Mouse (Mus musculus) MEL (cell line): ENCODE measurements around the gene Dnajc10. TPM values are rescaled to one million over a fixed set of nuclear protein-coding genes. Genes with fewer than 3 reads are reported as not detected.

ENCODE experiments used
- DNase-seq: peaks from one replicate; pipeline ENCODE4 v3.0.0; 2011; ENCODE audit warnings: low read depth, low spot score
- H3K27ac ChIP-seq: 2 replicates; pipeline ENCODE4 v1.5.1; 2012; ENCODE audit warnings: low read depth, mild to moderate bottlenecking, control low read depth, low read length, moderate library complexity; ENCODE audit not compliant: control insufficient read depth
- H3K27me3 ChIP-seq, 2 experiments: fragments of 150-350 bp in 1 of 2; sonication (generic) in 1 of 2; 2 replicates each; pipeline ENCODE4 v1.6.1; 2012; ENCODE audit warnings: low read length in 2 of 2, mild to moderate bottlenecking in 2 of 2, improper control_type of control experiment in 1 of 2, moderate library complexity in 1 of 2; ENCODE audit not compliant: insufficient read depth in 2 of 2, control insufficient read depth in 1 of 2
- H3K36me3 ChIP-seq, 2 experiments: 2 replicates each; pipeline ENCODE4 v1.6.1; 2012 to 2014; ENCODE audit warnings: low read length in 2 of 2, improper control_type of control experiment in 1 of 2, inconsistent platforms in 1 of 2, mild to moderate bottlenecking in 1 of 2; ENCODE audit not compliant: insufficient read depth in 2 of 2, control insufficient read depth in 1 of 2
- H3K4me1 ChIP-seq, 2 experiments: fragments of 150-350 bp in 1 of 2; sonication (generic) in 1 of 2; 2 replicates each; pipeline ENCODE4 v1.6.1; 2012; ENCODE audit warnings: low read length in 2 of 2, improper control_type of control experiment in 1 of 2, mild to moderate bottlenecking in 1 of 2; ENCODE audit not compliant: insufficient read depth in 2 of 2, control insufficient read depth in 1 of 2
- H3K4me3 ChIP-seq, 2 experiments: fragments of 150-350 bp in 1 of 2; sonication (generic) in 1 of 2; 2 replicates each; pipeline ENCODE4 v1.5.1; 2012; ENCODE audit warnings: low read depth in 2 of 2, low read length in 2 of 2, mild to moderate bottlenecking in 2 of 2, moderate library complexity in 2 of 2, control low read depth in 1 of 2, improper control_type of control experiment in 1 of 2; ENCODE audit not compliant: control insufficient read depth in 1 of 2, insufficient read depth in 1 of 2
- H3K79me2 ChIP-seq: 2 replicates; pipeline ENCODE4 v1.6.1; 2012; ENCODE audit warnings: mild to moderate bottlenecking, low read length, moderate library complexity; ENCODE audit not compliant: control insufficient read depth, poor library complexity, insufficient read depth
- H3K9ac ChIP-seq: 2 replicates; pipeline ENCODE4 v1.6.1; 2012; ENCODE audit warnings: low read depth, mild to moderate bottlenecking, control low read depth, low read length, moderate library complexity; ENCODE audit not compliant: control insufficient read depth, poor library complexity, severe bottlenecking
- H3K9me3 ChIP-seq: fragments of 150-350 bp; sonication (generic); replicated peaks from 2 replicates; pipeline ENCODE4 v1.6.1; 2012; ENCODE audit warnings: mild to moderate bottlenecking, low read length, improper control_type of control experiment, moderate library complexity; ENCODE audit not compliant: insufficient read depth
- CHD2 ChIP-seq: IDR thresholded peaks from 2 replicates; pipeline ENCODE4 v1.6.1; 2011; ENCODE audit warnings: low read length, improper control_type of control experiment
- E2F4 ChIP-seq: IDR thresholded peaks from 2 replicates; pipeline ENCODE4 v1.6.1; 2011; ENCODE audit warnings: low read depth, low read length, improper control_type of control experiment, borderline replicate concordance
- EP300 ChIP-seq, 2 experiments: IDR thresholded peaks; 2 replicates each; pipeline ENCODE4 v1.6.1; 2011; ENCODE audit warnings: improper control_type of control experiment in 2 of 2, low read length in 2 of 2, low read depth in 1 of 2, mild to moderate bottlenecking in 1 of 2
- ETS1 ChIP-seq: IDR thresholded peaks from 2 replicates; pipeline ENCODE4 v1.6.1; 2012; ENCODE audit warnings: low read depth, mild to moderate bottlenecking, inconsistent platforms, low read length, improper control_type of control experiment, moderate library complexity
- GATA1 ChIP-seq: IDR thresholded peaks from 2 replicates; pipeline ENCODE4 v1.6.1; 2011; ENCODE audit warnings: low read depth, low read length, improper control_type of control experiment
- HCFC1 ChIP-seq: IDR thresholded peaks from 2 replicates; pipeline ENCODE4 v1.6.1; 2012; ENCODE audit warnings: low read depth, mild to moderate bottlenecking, inconsistent platforms, low read length, improper control_type of control experiment, moderate library complexity
- JUND ChIP-seq: IDR thresholded peaks from 2 replicates; pipeline ENCODE4 v1.6.1; 2011; ENCODE audit warnings: low read depth, mild to moderate bottlenecking, improper control_type of control experiment, low read length
- KAT2A ChIP-seq: conservative IDR thresholded peaks from 2 replicates; pipeline ENCODE4 v1.6.1; 2012; ENCODE audit warnings: low read depth, low read length, improper control_type of control experiment, inconsistent platforms
- MAFK ChIP-seq: IDR thresholded peaks from 2 replicates; pipeline ENCODE4 v1.6.1; 2011; ENCODE audit warnings: low read depth, mild to moderate bottlenecking, low read length, improper control_type of control experiment, borderline replicate concordance
- MYC ChIP-seq: IDR thresholded peaks from 2 replicates; pipeline ENCODE4 v1.6.1; 2011; ENCODE audit warnings: low read depth, mild to moderate bottlenecking, low read length, improper control_type of control experiment, moderate library complexity
- NELFE ChIP-seq: IDR thresholded peaks from 2 replicates; pipeline ENCODE4 v1.6.1; 2011; ENCODE audit warnings: low read depth, low read length, improper control_type of control experiment
- POLR2A ChIP-seq, 2 experiments: IDR thresholded peaks; 2 replicates each; pipeline ENCODE4 v1.6.1; 2011 to 2012; ENCODE audit warnings: low read length in 2 of 2, mild to moderate bottlenecking in 2 of 2, control low read depth in 1 of 2, improper control_type of control experiment in 1 of 2, low read depth in 1 of 2, moderate library complexity in 1 of 2; ENCODE audit not compliant: control insufficient read depth in 1 of 2, insufficient read depth in 1 of 2, poor library complexity in 1 of 2
- POLR2AphosphoS5 ChIP-seq: IDR thresholded peaks from 2 replicates; pipeline ENCODE4 v1.6.1; 2012; ENCODE audit warnings: low read depth, borderline replicate concordance, mild to moderate bottlenecking, inconsistent platforms, low read length, moderate library complexity, mixed read lengths
- RAD21 ChIP-seq: IDR thresholded peaks from 2 replicates; pipeline ENCODE4 v1.6.1; 2011; ENCODE audit warnings: mild to moderate bottlenecking, low read depth, low read length, improper control_type of control experiment
- RCOR1 ChIP-seq: IDR thresholded peaks from 2 replicates; pipeline ENCODE4 v1.6.1; 2012; ENCODE audit warnings: low read depth, mild to moderate bottlenecking, inconsistent platforms, low read length, improper control_type of control experiment
- TAL1 ChIP-seq: IDR thresholded peaks from 2 replicates; pipeline ENCODE4 v1.6.1; 2012; ENCODE audit warnings: mild to moderate bottlenecking, inconsistent platforms, low read length, moderate library complexity, mixed read lengths
- TCF12 ChIP-seq: IDR thresholded peaks from 2 replicates; pipeline ENCODE4 v1.6.1; 2014; ENCODE audit warnings: low read depth, mild to moderate bottlenecking, inconsistent platforms, low read length, improper control_type of control experiment, moderate library complexity
- USF2 ChIP-seq, 2 experiments: IDR thresholded peaks; 2 replicates each; pipeline ENCODE4 v1.6.1; 2011 to 2012; ENCODE audit warnings: improper control_type of control experiment in 2 of 2, low read length in 2 of 2, borderline replicate concordance in 1 of 2, inconsistent platforms in 1 of 2, low read depth in 1 of 2, mild to moderate bottlenecking in 1 of 2; ENCODE audit not compliant: insufficient read depth in 1 of 2
- ZC3H11A ChIP-seq: IDR thresholded peaks from 2 replicates; pipeline ENCODE4 v1.6.1; 2012; ENCODE audit warnings: low read depth, mild to moderate bottlenecking, inconsistent platforms, low read length, improper control_type of control experiment
- ZKSCAN1 ChIP-seq: IDR thresholded peaks from 2 replicates; pipeline ENCODE4 v1.6.1; 2012; ENCODE audit warnings: low read depth, mild to moderate bottlenecking, inconsistent platforms, low read length, improper control_type of control experiment, moderate library complexity
- ZMIZ1 ChIP-seq: IDR thresholded peaks from 2 replicates; pipeline ENCODE4 v1.6.1; 2012; ENCODE audit warnings: low read depth, mild to moderate bottlenecking, inconsistent platforms, low read length, improper control_type of control experiment, moderate library complexity
- polyA plus RNA-seq, 2 experiments: library from polyadenylated mRNA; stranded (reverse) in 1 of 2; unstranded in 1 of 2; fragments of >175 nt in 1 of 2; fragments of >200 nt in 1 of 2; gene quantifications; 2 replicates each; pipeline versions ENCODE4 v1.2.1 to v1.2.4; 2012; ENCODE audit warnings: low replicate concordance in 2 of 2, low read depth in 1 of 2; ENCODE audit not compliant: insufficient read length in 2 of 2, insufficient read depth in 1 of 2, missing spikeins in 1 of 2
- total RNA-seq: library from RNA; depleted of rRNA; stranded (reverse); fragments of 300-350 nt; gene quantifications from 2 replicates; pipeline ENCODE4 v1.2.3, GENCODE M21; 2012

The Dnajc10 gene
- total and polyA plus RNA-seq, 3 experiments, result 35.9 to 53.9 (median 51.8) TPM

- H3K79me2 ChIP-seq, result no peaks in the 10 kb centered on the region
- H3K9ac ChIP-seq, result no peak overlapping the region
- TF ChIP-seq MYC, result no peak
- no peak for TF ChIP-seq POLR2AphosphoS5
- no peak for TF ChIP-seq EP300 (IDR thresholded peaks at IDR 0.05; ENCODE audit: low read depth in 1 of 2, low read length in 2 of 2)
- no peak for TF ChIP-seq USF2 (IDR thresholded peaks at IDR 0.05; ENCODE audit: borderline replicate concordance in 1 of 2, insufficient read depth in 1 of 2, low read depth in 1 of 2, low read length in 2 of 2)
- TF ChIP-seq TCF12, result no peak
- H3K27ac ChIP-seq, result no peak overlapping the region
- H3K9me3 ChIP-seq, result no peaks in the 10 kb centered on the region
- no peak for DNase-seq
- no peaks in the 10 kb centered on the region; a peak in 1 of 4 replicates for H3K27me3 ChIP-seq
- no peak overlapping the region for H3K4me3 ChIP-seq
- no peaks in the 10 kb centered on the region for H3K36me3 ChIP-seq
- peaks cover 0 to 3% of the 10 kb centered on the region in 2 experiments; a peak in 1 of 4 replicates for H3K4me1 ChIP-seq
Measured at GRCm38 (mm10) chr2:80300806-80301205, 14.5 kb upstream of the Dnajc10 start.

- Histone ChIP-seq H3K27me3 (no peaks in the 10 kb centered on the region; a peak in 1 of 4 replicates), H3K36me3 (peaks cover 0 to 8% of the 10 kb centered on the region in 2 experiments; a peak in 2 of 4 replicates)
- no peak for TF ChIP-seq ETS1
- no peak for TF ChIP-seq TAL1
- TF ChIP-seq HCFC1, result no peak
- no peak for TF ChIP-seq NELFE
- no peak for TF ChIP-seq POLR2AphosphoS5
- TF ChIP-seq RAD21, result no peak
- TF ChIP-seq ZKSCAN1, result no peak
- no peak for TF ChIP-seq ZMIZ1
- no peak for TF ChIP-seq GATA1
- TF ChIP-seq JUND, result no peak
- no peak for TF ChIP-seq EP300 (IDR thresholded peaks at IDR 0.05; ENCODE audit: low read depth in 1 of 2, low read length in 2 of 2)
- no peak for TF ChIP-seq MAFK
- no peak for TF ChIP-seq RCOR1
- TF ChIP-seq TCF12, result no peak
- TF ChIP-seq MYC, result no peak
- TF ChIP-seq ZC3H11A, result no peak
- TF ChIP-seq POLR2A (IDR thresholded peaks at IDR 0.05; ENCODE audit: control insufficient read depth in 1 of 2, insufficient read depth in 1 of 2, low read depth in 1 of 2, low read length in 2 of 2, poor library complexity in 1 of 2), result no peak
- no peak for TF ChIP-seq CHD2
- no peak for TF ChIP-seq E2F4
- TF ChIP-seq KAT2A, result no peak
- TF ChIP-seq, all 39 proteins: peak for 0
- Histone ChIP-seq H3K9me3 (no peaks in the 10 kb centered on the region), H3K4me1 (peaks cover 6 to 13% of the 10 kb centered on the region in 2 experiments; a peak in 3 of 4 replicates), H3K79me2 (no peaks in the 10 kb centered on the region), H3K27ac (no peak overlapping the region), H3K9ac (no peak overlapping the region), H3K4me3 (no peak overlapping the region)
- no peak for DNase-seq
Measured at GRCm38 (mm10) chr2:80303957-80304356, 11.3 kb upstream of the Dnajc10 start.
